Mouse (Mus musculus) CH12.LX (cell line): ENCODE measurements at regions not wholly inside any gene's neighbourhood (a gene's known extent, or its start where the extent isn't known, plus 50 kb on each side); places are given as distances from the start of the nearest gene placed in this dataset.

ENCODE experiments used
- DNase-seq: peaks from one replicate; pipeline ENCODE4 v3.0.0-alpha.2; 2013; ENCODE audit errors: extremely low read depth
- H3K27ac ChIP-seq: 2 replicates; pipeline ENCODE4 v1.5.1; 2012; ENCODE audit warnings: low read depth, mild to moderate bottlenecking, control low read depth, moderate library complexity; ENCODE audit not compliant: insufficient read depth
- H3K27me3 ChIP-seq: replicated peaks from 2 replicates; pipeline ENCODE3; 2012; ENCODE audit warnings: inconsistent platforms
- H3K36me3 ChIP-seq, 2 experiments: replicated peaks in 1 of 2; 2 replicates each; pipeline versions ENCODE3 to v1.6.1; 2012; ENCODE audit warnings: inconsistent platforms in 1 of 2, low read length in 1 of 2, mild to moderate bottlenecking in 1 of 2, mixed read lengths in 1 of 2, moderate library complexity in 1 of 2; ENCODE audit not compliant: control insufficient read depth in 1 of 2, insufficient read depth in 1 of 2
- H3K4me1 ChIP-seq, 2 experiments: 2 replicates each; pipeline ENCODE4 v1.6.1; 2012; ENCODE audit warnings: inconsistent platforms in 1 of 2, moderate library complexity in 1 of 2; ENCODE audit not compliant: insufficient read depth in 2 of 2, control insufficient read depth in 1 of 2
- H3K4me2 ChIP-seq: 2 replicates; pipeline ENCODE4 v1.6.1; 2012; ENCODE audit warnings: low read depth, mild to moderate bottlenecking, control low read depth; ENCODE audit not compliant: poor library complexity, insufficient read depth, severe bottlenecking
- H3K4me3 ChIP-seq, 3 experiments: fragments of 150-350 bp in 1 of 3; sonication (generic) in 1 of 3; replicated peaks in 1 of 3; 2 replicates each; pipeline versions ENCODE3 to v1.5.1; 2011 to 2012; ENCODE audit warnings: low read depth in 2 of 3, low read length in 2 of 3, mild to moderate bottlenecking in 2 of 3, moderate library complexity in 2 of 3, control low read depth in 1 of 3, improper control_type of control experiment in 1 of 3, inconsistent platforms in 1 of 3, mixed read lengths in 1 of 3; ENCODE audit not compliant: poor library complexity in 1 of 3
- H3K79me2 ChIP-seq: replicated peaks from 2 replicates; pipeline ENCODE4 v1.6.1; 2012; ENCODE audit warnings: mild to moderate bottlenecking, moderate library complexity; ENCODE audit not compliant: control insufficient read depth, poor library complexity, insufficient read depth, severe bottlenecking; ENCODE audit errors: extremely low read depth
- H3K9ac ChIP-seq: 2 replicates; pipeline ENCODE4 v1.6.1; 2012; ENCODE audit warnings: low read depth, mild to moderate bottlenecking, control low read depth, moderate library complexity; ENCODE audit not compliant: insufficient read depth
- H3K9me3 ChIP-seq: replicated peaks from 2 replicates; pipeline ENCODE3; 2012; ENCODE audit warnings: low read length, inconsistent platforms, mixed read lengths
- HCFC1 ChIP-seq: IDR thresholded peaks from 2 replicates; pipeline ENCODE4 v1.6.1; 2012; ENCODE audit warnings: low read depth, mild to moderate bottlenecking, inconsistent platforms, low read length, improper control_type of control experiment
- IRF4 ChIP-seq: IDR thresholded peaks from 2 replicates; pipeline ENCODE4 v1.6.1; 2014; ENCODE audit warnings: low read depth, mild to moderate bottlenecking, inconsistent platforms, low read length, improper control_type of control experiment
- JUN ChIP-seq: IDR thresholded peaks from 2 replicates; pipeline ENCODE4 v1.6.1; 2011; ENCODE audit warnings: low read depth, mild to moderate bottlenecking, low read length, improper control_type of control experiment, moderate library complexity; ENCODE audit not compliant: insufficient read depth
- MAFK ChIP-seq: IDR thresholded peaks from 2 replicates; pipeline ENCODE4 v1.6.1; 2011; ENCODE audit warnings: low read length, improper control_type of control experiment; ENCODE audit not compliant: insufficient replicate concordance
- MAZ ChIP-seq: IDR thresholded peaks from 2 replicates; pipeline ENCODE4 v1.6.1; 2012; ENCODE audit warnings: low read depth, mild to moderate bottlenecking, inconsistent platforms, low read length, improper control_type of control experiment, moderate library complexity
- MEF2A ChIP-seq: IDR thresholded peaks from 2 replicates; pipeline ENCODE4 v1.6.1; 2014; ENCODE audit warnings: low read depth, mild to moderate bottlenecking, inconsistent platforms, low read length, improper control_type of control experiment, borderline replicate concordance
- MXI1 ChIP-seq: IDR thresholded peaks from 2 replicates; pipeline ENCODE4 v1.6.1; 2011; ENCODE audit warnings: mild to moderate bottlenecking, low read depth, low read length, improper control_type of control experiment
- POLR2A ChIP-seq: IDR thresholded peaks from 2 replicates; pipeline ENCODE4 v1.6.1; 2011; ENCODE audit warnings: low read depth, mild to moderate bottlenecking, improper control_type of control experiment, low read length
- POLR2AphosphoS2 ChIP-seq: IDR thresholded peaks from 2 replicates; pipeline ENCODE4 v1.6.1; 2011; ENCODE audit warnings: low read depth, low read length, improper control_type of control experiment
- RCOR1 ChIP-seq: conservative IDR thresholded peaks from 2 replicates; pipeline ENCODE4 v1.6.1; 2012; ENCODE audit warnings: low read depth, mild to moderate bottlenecking, inconsistent platforms, low read length, improper control_type of control experiment
- SIN3A ChIP-seq: IDR thresholded peaks from 2 replicates; pipeline ENCODE4 v1.6.1; 2012; ENCODE audit warnings: low read length, improper control_type of control experiment, inconsistent platforms
- SMC3 ChIP-seq: IDR thresholded peaks from 2 replicates; pipeline ENCODE4 v1.6.1; 2011; ENCODE audit warnings: low read depth, low read length, improper control_type of control experiment
- TCF12 ChIP-seq: IDR thresholded peaks from 2 replicates; pipeline ENCODE4 v1.6.1; 2014; ENCODE audit warnings: low read depth, mild to moderate bottlenecking, inconsistent platforms, low read length, improper control_type of control experiment
- USF1 ChIP-seq: IDR thresholded peaks from 2 replicates; pipeline ENCODE4 v1.6.1; 2014; ENCODE audit warnings: low read depth, mild to moderate bottlenecking, inconsistent platforms, low read length, improper control_type of control experiment
- dilution Hi-C: fragments of 300-500 bp; cut with MboI; formaldehyde crosslinking; loops from 2 replicates; pipeline ENCODE4 v1.14.3; 2020; ENCODE audit warnings: low sequenced_read_pairs; ENCODE audit not compliant: extremely low pct_unique_long_range_greater_than_20kb, extremely low pct_ligation_motif_present
- in situ Hi-C: fragments of 300-500 bp; cut with MboI; formaldehyde crosslinking; loops from 3 replicates; pipeline ENCODE4 v1.14.3; 2019; ENCODE audit warnings: low sequenced_read_pairs, low pct_ligation_motif_present, low pct_unique_long_range_greater_than_20kb, mixed read lengths

- in situ Hi-C loops, result no loop called here
- Histone ChIP-seq H3K4me1 (peaks cover 0 to 5% of the 10 kb centered on the region in 2 experiments; a peak in 1 of 4 replicates), H3K4me2 (no peak overlapping the region), H3K36me3 (no peaks in the 10 kb centered on the region), H3K27me3 (no peaks in the 10 kb centered on the region), H3K27ac (no peak overlapping the region), H3K9me3 (no peaks in the 10 kb centered on the region), H3K79me2 (no peaks in the 10 kb centered on the region), H3K4me3 (no peak overlapping the region), H3K9ac (no peak overlapping the region)
- no peak for TF ChIP-seq HCFC1
- no peak for TF ChIP-seq IRF4
- no peak for TF ChIP-seq TCF12
- TF ChIP-seq JUN, result no peak
- TF ChIP-seq MEF2A, result no peak
- no peak for TF ChIP-seq POLR2AphosphoS2
- TF ChIP-seq MXI1, result no peak
- dilution Hi-C loops, result no loop called here
- DNase-seq, result no peak
Observed at GRCm38 (mm10) chr13:112188741-112189476, 99.3 kb upstream of the Ankrd55 start.

GRCm38 (mm10) chr13:112189605-112190004 lies 98.6 kb upstream of the Ankrd55 start:
- Histone ChIP-seq H3K4me3 (no peak overlapping the region), H3K9me3 (no peaks in the 10 kb centered on the region), H3K4me1 (peaks cover 0 to 5% of the 10 kb centered on the region in 2 experiments; a peak in 1 of 4 replicates), H3K9ac (no peak overlapping the region), H3K79me2 (no peaks in the 10 kb centered on the region), H3K4me2 (no peak overlapping the region), H3K27me3 (no peaks in the 10 kb centered on the region), H3K27ac (no peak overlapping the region), H3K36me3 (no peaks in the 10 kb centered on the region)
- TF ChIP-seq MAFK, result no peak
- no peak for TF ChIP-seq SIN3A
- TF ChIP-seq POLR2A, result no peak
- no peak for TF ChIP-seq USF1
- no peak for TF ChIP-seq RCOR1
- no peak for TF ChIP-seq SMC3
- no peak for TF ChIP-seq MAZ
- dilution Hi-C loops, result no loop called here
- no peak for DNase-seq
- in situ Hi-C loops, result no loop called here
